In the genomic region with DNA sequence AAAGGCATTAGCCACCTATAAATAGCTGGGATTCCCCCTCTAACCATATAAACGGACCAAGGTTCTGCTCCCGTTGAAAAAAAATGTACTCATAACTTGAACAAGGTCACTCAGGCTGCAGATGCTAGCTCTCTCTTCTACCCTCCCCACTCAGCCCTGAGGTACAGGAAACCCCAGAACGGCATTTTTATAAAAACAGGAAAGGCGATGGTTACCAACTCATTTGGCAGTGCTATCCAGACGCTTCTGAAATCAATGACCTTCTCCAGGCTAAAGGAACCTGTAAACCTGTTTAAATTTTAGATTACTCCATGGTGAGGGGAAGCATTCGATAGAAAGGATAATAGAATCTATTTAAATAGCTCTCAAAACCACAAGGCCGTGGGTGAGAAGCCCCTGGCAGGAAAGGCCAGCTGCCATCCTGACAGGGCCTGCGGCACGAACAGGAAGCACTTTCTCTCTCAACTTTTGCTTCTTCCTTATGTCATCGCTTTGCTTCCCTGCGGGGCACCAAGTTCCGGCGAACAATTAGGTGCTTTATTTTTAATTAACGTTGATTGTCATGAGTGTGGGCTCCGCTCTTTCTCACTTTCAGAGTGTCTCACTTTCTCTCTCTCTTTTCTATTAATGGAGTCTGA, we compare ENCODE assay signal across 21 mouse cellular contexts. TPM values are rescaled to one million over a fixed set of nuclear protein-coding genes. Genes with fewer than 3 reads are reported as not detected.
DNase-seq lines count a peak whose midpoint lies in the region; ATAC-seq and TF ChIP-seq lines count a peak whose summit lies in the region.
"Had no signal": no experiment of that assay in that cellular context is flagged by ENCODE, and none has a peak within 500 bp of the region (broad histone marks: within the 10 kb centered on the region; RNA-seq: fewer than 3 reads in every experiment).

No protein-coding gene starts in this region.

- H3K9ac ChIP-seq in intestine, embryonic 15.5 days: no peak overlapping the region
- H3K9ac ChIP-seq: heart, embryonic 15.5 days; kidney, embryonic 15.5 days; limb, embryonic 15.5 days had no signal

- H3K9me3 ChIP-seq in E14TG2a.4 (ENCODE audit: low read length): peaks cover 82% of the 10 kb centered on the region
- H3K9me3 ChIP-seq in intestine, embryonic 15.5 days: no peaks in the 10 kb centered on the region
- H3K9me3 ChIP-seq: embryonic facial prominence, embryonic 10.5 days; heart, embryonic 15.5 days; kidney, embryonic 15.5 days; limb, embryonic 15.5 days had no signal

- 0 out of 2 replicates have a peak overlapping the region, but pooled peaks have one; percentile 13 for H3K4me3 ChIP-seq in E14TG2a.4 (replicated peaks; ENCODE audit: low read length)
- no peak overlapping the region for H3K4me3 ChIP-seq in intestine, embryonic 15.5 days (replicated peaks)
- H3K4me3 ChIP-seq: embryonic facial prominence, embryonic 10.5 days; erythroblast, embryonic 14.5 days; heart, embryonic 15.5 days; kidney, embryonic 15.5 days; limb, embryonic 15.5 days had no signal

- no peak for TF ChIP-seq CTCF in E14TG2a.4 (conservative IDR thresholded peaks at IDR 0.05; ENCODE audit: low read length)

- no peak overlapping the region for H3K27ac ChIP-seq in intestine, embryonic 15.5 days
- H3K27ac ChIP-seq: embryonic facial prominence, embryonic 10.5 days; heart, embryonic 15.5 days; kidney, embryonic 15.5 days; limb, embryonic 15.5 days had no signal

- peak; percentile 73 to 74 for DNase-seq in spleen, postnatal 36 days (ENCODE audit: low spot score in 2 of 2)
- DNase-seq in spleen, postnatal 14 days (ENCODE audit: low spot score in 2 of 2): no peak
- peak; percentile 58 for DNase-seq in CD4-positive, CD25-positive, alpha-beta regulatory T cell, adult 2 months (ENCODE audit: low read depth, low spot score)
- DNase-seq in heart, adult 18-20 months: no peak
- DNase-seq in right cerebral cortex, postnatal 4 days: no peak
- DNase-seq: cerebellum, adult 18-20 months; cerebellum, postnatal 36 days; heart, adult 11 months; lung, adult 18-20 months; lung, postnatal 36 days; right cerebral cortex, adult 18-20 months had no signal

- H3K27me3 ChIP-seq in E14TG2a.4 (ENCODE audit: insufficient read depth, low read length): no peaks in the 10 kb centered on the region
- no peaks in the 10 kb centered on the region for H3K27me3 ChIP-seq in intestine, embryonic 15.5 days (replicated peaks)
- H3K27me3 ChIP-seq: heart, embryonic 15.5 days; kidney, embryonic 15.5 days; limb, embryonic 15.5 days had no signal

- 86% methylated on average over 15 of the region's 15 CpGs for WGBS in intestine, embryonic 15.5 days

- H3K4me1 ChIP-seq in E14TG2a.4 (replicated peaks; ENCODE audit: low read depth, low read length): no peaks in the 10 kb centered on the region
- no peaks in the 10 kb centered on the region for H3K4me1 ChIP-seq in intestine, embryonic 15.5 days (replicated peaks)
- H3K4me1 ChIP-seq: embryonic facial prominence, embryonic 10.5 days; heart, embryonic 15.5 days; kidney, embryonic 15.5 days; limb, embryonic 15.5 days had no signal

- peaks cover 73% of the 10 kb centered on the region for H3K36me3 ChIP-seq in E14TG2a.4 (ENCODE audit: insufficient read depth, low read length)
- peaks cover 55% of the 10 kb centered on the region for H3K36me3 ChIP-seq in intestine, embryonic 15.5 days

- no peak overlapping the region for H3K4me2 ChIP-seq in intestine, embryonic 15.5 days (replicated peaks)
- H3K4me2 ChIP-seq: heart, embryonic 15.5 days; kidney, embryonic 15.5 days; limb, embryonic 15.5 days; midbrain, embryonic 11.5 days had no signal

- ATAC-seq in megakaryocyte, adult 5-6 weeks (ENCODE audit: poor library complexity, severe bottlenecking): peak; percentile 24; the same call in 1 of the 2 replicates
- ATAC-seq in intestine, embryonic 15.5 days: no peak
- ATAC-seq: forebrain, embryonic 14.5 days had no signal

RNA-seq across cellular contexts. Expression of gene Slc38a1, which starts 59.2 kb away (rescaled TPM):
- total RNA-seq in megakaryocyte, adult 5-6 weeks (2015): 58.7 and 69.9 TPM in 2 replicates
- total RNA-seq in megakaryocyte, adult 5-6 weeks (2017): 43.8 and 48.4 TPM in 2 replicates
- 10 to 100 TPM in 1 of 2 experiments, 1 to 10 TPM in 1; 5.9 to 13.3 TPM for total RNA-seq in heart, adult 18-20 months (2021)
- 113 and 119 TPM in 2 replicates for polyA plus RNA-seq in intestine, embryonic 15.5 days (2015; fragmentation: Nextera tagmentation; extraction: Ambion mirVana)

Comparison
In these comparisons a context has a peak if more than half of its experiments do, and no peak if none do; other contexts are left out.
1. DNase-seq: peak in spleen, postnatal 36 days (2 of 2) and CD4-positive, CD25-positive, alpha-beta regulatory T cell, adult 2 months (single experiment); none in spleen, postnatal 14 days (0 of 2), heart, adult 18-20 months (0 of 2) and right cerebral cortex, postnatal 4 days (single experiment).